Mouse (Mus musculus): Measurements from ENCODE around the gene Hint2. TPM values are rescaled to one million over a fixed set of nuclear protein-coding genes. Genes with fewer than 3 reads are reported as not detected.
A peak's percentile ranks its signal among the peaks of the same experiment; 100 is the strongest.

Hint2 gene
- polyA plus RNA-seq, 1 experiment from 2014 or later = 110 TPM

DNA sequence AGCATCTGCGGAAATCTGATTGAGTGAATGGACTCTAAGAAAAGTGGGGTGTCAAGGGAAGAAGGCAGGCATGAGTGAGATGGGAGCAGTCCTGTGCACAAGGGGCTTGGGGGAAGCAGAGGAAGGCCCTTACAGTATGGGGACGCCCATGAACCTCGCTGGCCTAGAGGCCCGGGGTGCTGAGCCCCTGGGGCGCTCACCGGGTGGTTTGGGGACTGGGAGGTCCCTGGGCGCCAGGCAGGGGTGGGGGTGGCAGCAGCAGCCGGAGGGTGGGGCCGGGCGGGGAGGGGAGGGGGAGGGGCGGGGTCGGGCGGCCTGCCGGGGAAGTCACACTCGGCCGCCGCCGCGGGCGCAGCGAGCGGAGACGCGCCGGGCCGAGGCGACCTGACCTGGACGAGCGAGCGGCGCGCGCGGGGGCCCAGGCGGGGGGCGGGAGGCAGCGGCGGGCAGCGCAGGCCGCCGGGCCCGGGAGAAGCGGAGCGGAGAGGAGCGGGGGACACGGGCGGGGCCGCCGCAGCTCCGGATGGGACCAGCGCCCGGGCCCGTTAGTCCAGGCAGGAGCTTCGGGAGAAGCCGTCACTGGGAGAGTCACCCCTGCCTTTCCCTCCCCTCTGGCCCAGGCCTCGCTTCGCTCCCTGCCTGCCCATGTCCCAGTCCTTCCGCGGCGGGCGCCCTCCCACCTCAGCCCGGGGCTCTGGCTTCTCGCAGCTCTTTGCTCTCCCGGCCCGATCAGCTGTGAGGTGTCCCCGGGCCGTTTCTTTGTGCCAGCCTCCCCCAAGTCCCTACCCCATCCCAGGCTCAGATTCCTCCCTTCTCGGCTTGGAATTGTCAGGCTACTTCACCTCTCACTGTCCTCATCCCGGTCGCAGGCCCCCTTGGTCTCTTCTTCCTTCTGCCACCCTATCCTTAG lies 25.0 kb downstream of the Hint2 start, which contains the start of gene Npr2:
Gene Npr2 (plus strand): TSS at position 890 of the 910 bp plus-strand sequence.
- H3K4me3 ChIP-seq = peak within 1 kb of the TSS; percentile 75
- no peaks in the 10 kb centered on the region for H3K27me3 ChIP-seq
- no peaks in the 10 kb centered on the region for H3K36me3 ChIP-seq
- ATAC-seq (ENCODE audit: borderline replicate concordance, extremely low read depth, low FRiP score, low TSS enrichment) = peak; percentile 70
- peaks cover 29% of the 10 kb centered on the region for H3K4me1 ChIP-seq
- peak within 1 kb of the TSS; percentile 94 for H3K4me2 ChIP-seq
- WGBS = 2% methylated on average over 20 of the region's 70 CpGs
- H3K9me3 ChIP-seq = no peaks in the 10 kb centered on the region
- peak within 1 kb of the TSS; percentile 78 for H3K27ac ChIP-seq
- H3K9ac ChIP-seq = peak within 1 kb of the TSS; percentile 87

DNA sequence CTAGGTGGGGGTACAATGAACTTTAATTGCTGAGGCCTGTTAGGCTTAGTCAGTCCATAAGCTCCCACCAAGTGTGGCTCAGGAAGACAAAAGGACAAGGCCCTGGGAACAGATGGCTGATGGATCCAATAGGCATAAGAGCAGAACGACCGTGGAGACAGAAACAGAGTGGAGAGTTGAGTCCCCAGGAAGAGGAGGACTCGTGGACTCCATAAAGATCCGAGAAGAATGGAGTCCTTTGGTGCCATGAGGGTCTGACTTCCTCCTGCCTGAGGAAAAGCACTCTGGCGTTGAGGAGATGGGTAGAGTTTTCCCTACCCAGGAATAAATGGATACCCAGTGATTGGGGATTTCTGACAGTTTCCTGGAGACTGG lies 25.6 kb downstream of the Hint2 start:
- Histone ChIP-seq H3K9ac (0 out of 2 replicates have a peak overlapping the region, but pooled peaks have one; percentile 87), H3K27ac (peak overlapping the region; percentile 78), H3K36me3 (no peaks in the 10 kb centered on the region), H3K4me1 (peaks cover 29% of the 10 kb centered on the region), H3K27me3 (no peaks in the 10 kb centered on the region), H3K9me3 (no peaks in the 10 kb centered on the region), H3K4me3 (peak overlapping the region; percentile 75), H3K4me2 (peak overlapping the region; percentile 94)
- no peak for ATAC-seq (ENCODE audit: borderline replicate concordance, extremely low read depth, low FRiP score, low TSS enrichment)
- WGBS = 25% methylated on average over 5 of the region's 5 CpGs

DNA sequence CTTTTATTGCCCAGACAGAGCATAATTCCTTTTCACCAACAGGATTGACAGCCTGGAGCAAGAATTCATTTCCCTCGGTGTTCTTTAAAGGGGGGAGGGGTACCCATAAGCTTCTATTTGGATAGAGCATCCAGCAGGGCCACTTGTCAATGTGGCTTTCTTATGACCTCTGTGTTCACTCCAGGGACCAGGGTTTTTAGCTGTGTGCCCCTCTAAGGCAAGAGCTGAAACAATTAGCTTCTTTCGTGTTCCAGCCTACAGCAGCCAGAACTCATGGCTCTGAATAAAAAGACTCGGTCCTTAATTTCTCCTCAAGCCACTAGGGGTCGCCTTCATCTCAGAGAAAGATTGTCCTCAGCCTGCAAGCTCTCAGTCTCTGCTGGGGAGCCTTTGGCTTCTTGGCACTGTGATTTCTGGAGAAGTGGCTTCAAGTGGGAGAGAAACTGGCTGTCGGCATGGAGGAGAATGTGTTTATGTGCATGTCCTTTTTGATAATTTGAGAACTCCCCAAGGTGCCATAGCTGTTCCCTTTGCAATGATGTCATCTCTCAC lies 26.2 kb downstream of the Hint2 start:
- H3K9ac ChIP-seq = peak overlapping the region; percentile 20; the same call in 1 of the 2 replicates
- H3K36me3 ChIP-seq = no peaks in the 10 kb centered on the region
- H3K4me3 ChIP-seq = no peak overlapping the region
- H3K27me3 ChIP-seq = no peaks in the 10 kb centered on the region
- peaks cover 5% of the 10 kb centered on the region for H3K9me3 ChIP-seq
- H3K27ac ChIP-seq = peak overlapping the region; percentile 78
- peaks cover 29% of the 10 kb centered on the region for H3K4me1 ChIP-seq
- peak; percentile 20; the same call in 1 of the 2 replicates for ATAC-seq (ENCODE audit: borderline replicate concordance, extremely low read depth, low FRiP score, low TSS enrichment)
- H3K4me2 ChIP-seq = peak overlapping the region; percentile 29
- 6% methylated on average over 5 of the region's 5 CpGs for WGBS

DNA sequence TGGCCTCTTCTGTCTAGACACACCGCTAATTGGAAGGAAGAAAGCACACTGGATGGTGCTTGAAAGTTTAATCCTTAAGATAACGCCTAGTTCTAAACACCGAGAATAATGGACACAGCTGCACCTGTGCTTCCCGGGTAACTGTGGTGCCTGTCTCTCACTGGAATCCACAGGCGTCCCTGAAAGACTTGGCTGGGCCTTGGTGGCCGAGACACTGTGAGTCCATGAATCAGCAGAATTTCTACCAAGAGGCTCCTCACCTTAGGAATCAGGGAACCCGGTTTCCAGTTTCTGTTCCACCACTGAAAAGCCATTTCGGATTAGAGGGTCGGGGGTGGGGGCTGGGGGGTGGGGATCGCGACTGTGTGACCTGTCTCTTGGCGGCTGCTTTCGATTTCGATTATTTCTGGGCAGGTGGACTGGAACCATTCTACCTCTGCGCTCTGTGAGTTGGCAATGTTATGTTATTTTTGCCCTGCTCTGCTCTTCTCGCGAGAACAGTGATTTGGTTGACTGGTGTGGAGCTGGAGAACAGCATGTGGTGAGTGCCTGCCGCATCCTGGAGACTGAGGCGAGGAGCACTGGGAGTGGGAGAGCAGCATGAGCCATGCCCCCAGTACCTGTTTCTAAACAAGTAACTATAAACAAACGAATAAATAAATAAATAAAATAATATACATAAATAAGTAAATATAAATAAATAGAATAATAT lies 27.0 kb downstream of the Hint2 start:
- WGBS = 44% methylated on average over 20 of the region's 20 CpGs
- Histone ChIP-seq H3K4me2 (no peak overlapping the region), H3K4me1 (peaks cover 29% of the 10 kb centered on the region), H3K36me3 (no peaks in the 10 kb centered on the region), H3K27ac (no peak overlapping the region), H3K9ac (no peak overlapping the region), H3K4me3 (no peak overlapping the region), H3K9me3 (peaks cover 10% of the 10 kb centered on the region), H3K27me3 (no peaks in the 10 kb centered on the region)
- ATAC-seq (ENCODE audit: borderline replicate concordance, extremely low read depth, low FRiP score, low TSS enrichment) = no peak

DNA sequence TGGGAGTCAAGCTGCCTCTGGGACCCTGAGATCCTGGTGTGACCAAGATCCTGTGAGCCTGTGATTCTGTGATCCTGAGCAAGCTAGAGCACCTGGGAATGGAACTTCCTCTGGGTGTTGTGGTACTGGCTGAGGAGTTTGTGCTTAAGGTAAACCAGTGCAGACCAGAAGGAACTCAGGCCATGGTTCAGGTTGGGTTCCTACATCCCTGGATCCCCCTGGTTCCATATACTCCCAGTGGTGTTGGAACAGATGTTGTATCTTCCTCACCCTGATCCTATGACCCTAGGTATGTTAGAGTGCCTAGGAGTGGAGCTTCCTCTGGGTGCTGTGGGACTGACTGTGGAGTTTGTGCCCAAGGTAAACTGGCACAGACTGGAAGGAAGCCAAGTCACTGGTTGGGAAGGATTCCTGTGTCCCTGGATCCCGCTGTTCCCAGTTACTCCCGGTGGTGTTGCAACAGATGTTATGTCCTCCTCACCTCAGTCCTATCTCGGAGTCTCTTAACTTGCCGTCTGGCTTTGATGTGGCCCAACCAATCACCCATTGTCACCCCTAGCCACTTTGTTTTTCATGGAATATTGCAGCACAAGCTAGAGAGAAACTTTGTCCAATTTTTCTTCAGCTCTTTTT lies 36.0 kb downstream of the Hint2 start:
- no peak overlapping the region for H3K4me3 ChIP-seq
- no peaks in the 10 kb centered on the region for H3K4me1 ChIP-seq
- 60% methylated on average over 4 of the region's 4 CpGs for WGBS
- peaks cover 6% of the 10 kb centered on the region for H3K9me3 ChIP-seq
- no peaks in the 10 kb centered on the region for H3K36me3 ChIP-seq
- H3K27ac ChIP-seq = no peak overlapping the region
- ATAC-seq (ENCODE audit: borderline replicate concordance, extremely low read depth, low FRiP score, low TSS enrichment) = no peak
- no peak overlapping the region for H3K9ac ChIP-seq
- H3K4me2 ChIP-seq = no peak overlapping the region
- no peaks in the 10 kb centered on the region for H3K27me3 ChIP-seq

DNA sequence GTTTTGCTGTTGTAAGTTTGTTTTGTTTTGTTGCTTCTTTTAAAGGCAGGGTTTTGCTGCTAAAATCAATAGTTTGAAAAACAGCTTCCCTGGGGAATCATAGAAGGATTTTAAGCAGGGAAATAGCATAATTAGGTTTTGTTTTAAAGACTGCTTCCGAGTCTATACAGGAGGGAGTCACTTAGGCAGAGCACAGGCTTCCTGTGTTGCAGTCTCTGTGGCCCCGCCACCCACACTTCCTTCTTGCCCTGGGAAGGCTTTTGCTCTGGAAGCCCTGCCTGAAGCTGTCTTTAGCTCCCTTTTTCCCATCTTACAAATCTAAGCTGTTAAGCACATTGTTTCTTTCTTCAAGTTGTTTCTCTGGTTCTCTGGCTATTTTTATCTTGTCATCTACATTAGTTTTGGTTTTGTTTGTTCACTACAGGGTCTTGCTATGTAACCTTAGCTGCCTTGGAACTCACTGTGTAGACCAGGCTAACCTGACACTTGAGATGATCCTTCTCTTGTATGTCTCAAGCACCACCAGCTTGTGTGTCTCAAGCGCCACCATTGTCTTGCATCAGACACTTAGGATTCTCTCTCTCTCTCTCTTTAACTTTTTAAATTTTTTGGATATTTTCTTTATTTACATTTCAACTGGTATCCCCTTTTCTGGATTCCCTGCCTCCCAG lies 43.1 kb downstream of the Hint2 start:
- no peaks in the 10 kb centered on the region for H3K27me3 ChIP-seq
- 43% methylated on average over 3 of the region's 3 CpGs for WGBS
- H3K9ac ChIP-seq = no peak overlapping the region
- H3K4me3 ChIP-seq = no peak overlapping the region
- ATAC-seq (ENCODE audit: borderline replicate concordance, extremely low read depth, low FRiP score, low TSS enrichment) = no peak
- no peak overlapping the region for H3K4me2 ChIP-seq
- H3K4me1 ChIP-seq = no peaks in the 10 kb centered on the region
- no peaks in the 10 kb centered on the region for H3K9me3 ChIP-seq
- no peaks in the 10 kb centered on the region for H3K36me3 ChIP-seq
- no peak overlapping the region for H3K27ac ChIP-seq

DNA sequence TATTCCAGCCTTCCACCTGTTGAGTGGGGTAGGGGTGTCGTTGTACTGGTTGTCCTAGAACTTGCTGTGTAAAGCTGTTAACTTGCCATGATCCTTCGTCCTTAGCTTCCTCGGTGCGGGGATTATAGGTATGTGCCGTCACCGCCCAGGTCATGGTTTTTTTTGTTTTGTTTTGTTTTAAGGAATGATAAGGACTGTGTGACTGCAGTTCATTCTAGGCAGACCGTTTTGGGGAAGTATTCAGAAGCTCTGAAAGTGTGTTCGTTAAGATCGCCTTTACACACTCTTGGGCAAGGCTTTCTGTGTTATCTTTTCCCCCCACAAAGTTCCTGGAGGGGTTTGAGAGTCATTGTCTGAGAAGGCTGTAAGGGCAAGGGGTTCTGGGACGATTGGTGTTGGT lies 43.7 kb downstream of the Hint2 start:
- Histone ChIP-seq H3K36me3 (no peaks in the 10 kb centered on the region), H3K27ac (no peak overlapping the region)

DNA sequence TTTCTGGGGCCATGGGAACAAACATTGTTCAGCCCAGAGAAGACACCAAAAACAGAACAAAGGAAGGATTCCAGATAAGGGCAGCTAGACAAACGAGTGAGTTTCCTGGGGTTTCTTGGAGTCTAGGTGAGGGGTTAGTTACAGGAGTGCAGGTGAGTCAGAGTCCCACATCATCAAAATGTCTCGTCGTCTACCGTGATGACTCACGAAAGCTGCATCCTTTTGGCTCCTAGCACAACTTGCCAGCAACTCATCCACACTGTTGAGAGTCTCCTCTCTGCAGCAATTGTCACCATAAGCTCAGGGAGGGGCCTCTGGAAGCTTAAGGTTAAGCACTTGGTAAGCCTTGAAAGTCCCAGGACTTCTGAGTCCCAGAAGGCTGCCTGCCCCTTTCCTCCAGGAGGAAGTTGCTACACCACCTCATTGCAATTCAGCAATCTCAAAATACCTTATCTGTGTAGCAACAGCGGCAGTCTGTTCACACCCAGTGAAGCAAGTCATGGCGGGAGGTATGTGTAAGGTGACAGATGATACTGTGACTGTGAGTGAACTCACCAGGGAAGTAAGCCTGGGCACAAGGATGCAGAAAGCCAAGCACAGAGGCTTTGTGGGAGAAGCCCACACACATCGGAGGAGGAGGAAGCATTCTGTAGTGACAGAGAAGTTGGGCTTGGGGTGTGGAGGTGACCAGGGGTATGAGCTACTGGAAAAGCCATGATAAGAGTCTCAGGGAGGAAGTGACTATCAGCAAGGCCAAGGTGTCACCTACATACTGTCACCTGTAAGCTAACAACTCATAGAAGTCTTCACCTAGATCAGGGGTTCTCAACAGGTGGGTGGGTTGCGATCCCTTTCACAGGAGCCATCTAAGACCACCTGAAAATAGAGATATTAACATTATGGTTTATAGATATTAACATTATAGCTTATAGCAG lies 51.2 kb downstream of the Hint2 start:
- Histone ChIP-seq H3K9ac (no peak overlapping the region), H3K4me1 (no peaks in the 10 kb centered on the region), H3K9me3 (no peaks in the 10 kb centered on the region), H3K4me2 (no peak overlapping the region), H3K27ac (no peak overlapping the region), H3K27me3 (no peaks in the 10 kb centered on the region), H3K4me3 (no peak overlapping the region), H3K36me3 (no peaks in the 10 kb centered on the region)
- no peak for ATAC-seq (ENCODE audit: borderline replicate concordance, extremely low read depth, low FRiP score, low TSS enrichment)
- 56% methylated on average over 9 of the region's 9 CpGs for WGBS

More for the DNA sequence above, 43.7 kb downstream of the Hint2 start:
- Histone ChIP-seq H3K27me3 (no peaks in the 10 kb centered on the region), H3K4me3 (no peak overlapping the region), H3K4me2 (no peak overlapping the region), H3K9me3 (no peaks in the 10 kb centered on the region), H3K9ac (no peak overlapping the region), H3K4me1 (no peaks in the 10 kb centered on the region)
- WGBS = 56% methylated on average over 10 of the region's 10 CpGs
- ATAC-seq (ENCODE audit: borderline replicate concordance, extremely low read depth, low FRiP score, low TSS enrichment) = no peak

Data from lung, embryonic 15.5 days (tissue).